Mouse (Mus musculus) midbrain, embryonic 10.5 days (tissue): ENCODE measurements around the gene Sema4d. TPM values are rescaled to one million over a fixed set of nuclear protein-coding genes. Genes with fewer than 3 reads are reported as not detected.

Experiments used
- DNase-seq: peaks from one replicate; pipeline ENCODE4 v3.0.0-alpha.2; 2017; ENCODE audit warnings: low spot score
- H3K27ac ChIP-seq: fragments of 300-500 bp; sonication (generic); replicated peaks from 2 replicates; pipeline ENCODE4 v1.5.1; 2016; ENCODE audit warnings: mild to moderate bottlenecking
- H3K27me3 ChIP-seq: fragments of 300-500 bp; sonication (generic); 2 replicates; pipeline ENCODE4 v1.6.1; 2016; ENCODE audit warnings: low read depth, mild to moderate bottlenecking; ENCODE audit not compliant: poor library complexity, severe bottlenecking
- H3K36me3 ChIP-seq: fragments of 300-500 bp; sonication (generic); 2 replicates; pipeline ENCODE4 v1.6.1; 2016; ENCODE audit warnings: mild to moderate bottlenecking, moderate library complexity
- H3K4me1 ChIP-seq: fragments of 300-500 bp; sonication (generic); 2 replicates; pipeline ENCODE4 v1.6.1; 2016
- H3K4me3 ChIP-seq: fragments of 300-500 bp; sonication (generic); 2 replicates; pipeline ENCODE4 v1.5.1; 2016; ENCODE audit warnings: mild to moderate bottlenecking, moderate library complexity
- H3K9me3 ChIP-seq: fragments of 300-500 bp; sonication (generic); replicated peaks from 2 replicates; pipeline ENCODE4 v1.6.1; 2016; ENCODE audit warnings: mild to moderate bottlenecking
- WGBS: fragments of 180-500 bp; shearing (Covaris S2); methylation state at CpG from one replicate; pipeline ENCODE4 v1.1.7; 2016; 5-methylcytosine and 5-hydroxymethylcytosine counted together
- polyA plus RNA-seq: library from polyadenylated mRNA; unstranded; fragments of >200 nt; fragmentation: Nextera tagmentation; extraction: Ambion mirVana; gene quantifications from 2 replicates; pipeline ENCODE4 v1.2.1, GENCODE M21; 2016

The Sema4d gene
- polyA plus RNA-seq, 1 experiment from 2014 or later = 5.6 TPM

- no peaks in the 10 kb centered on the region for H3K36me3 ChIP-seq
- WGBS = 43% methylated on average over 5 of the region's 5 CpGs
- H3K27me3 ChIP-seq = no peaks in the 10 kb centered on the region
- H3K9me3 ChIP-seq = no peaks in the 10 kb centered on the region
- peak overlapping the region; percentile 73 for H3K27ac ChIP-seq
- no peak overlapping the region for H3K4me3 ChIP-seq
- H3K4me1 ChIP-seq = peaks cover 53% of the 10 kb centered on the region
- DNase-seq = no peak
These were observed 39.6 kb downstream of the Sema4d start for GRCm38 (mm10) chr13:51753802-51754444.

- Histone ChIP-seq H3K27me3 (no peaks in the 10 kb centered on the region), H3K9me3 (no peaks in the 10 kb centered on the region), H3K4me1 (peaks cover 58% of the 10 kb centered on the region), H3K36me3 (no peaks in the 10 kb centered on the region), H3K27ac (peak overlapping the region; percentile 73), H3K4me3 (no peak overlapping the region)
- peak; percentile 29 for DNase-seq
- WGBS = 30% methylated on average over 6 of the region's 6 CpGs
These were observed 40.4 kb downstream of the Sema4d start for GRCm38 (mm10) chr13:51753168-51753465.

GRCm38 (mm10) chr13:51752346-51753167 lies 41.0 kb downstream of the Sema4d start:
- H3K4me1 ChIP-seq = peaks cover 61% of the 10 kb centered on the region
- WGBS = 66% methylated on average over 15 of the region's 15 CpGs
- peak overlapping the region; percentile 73 for H3K27ac ChIP-seq

DNA sequence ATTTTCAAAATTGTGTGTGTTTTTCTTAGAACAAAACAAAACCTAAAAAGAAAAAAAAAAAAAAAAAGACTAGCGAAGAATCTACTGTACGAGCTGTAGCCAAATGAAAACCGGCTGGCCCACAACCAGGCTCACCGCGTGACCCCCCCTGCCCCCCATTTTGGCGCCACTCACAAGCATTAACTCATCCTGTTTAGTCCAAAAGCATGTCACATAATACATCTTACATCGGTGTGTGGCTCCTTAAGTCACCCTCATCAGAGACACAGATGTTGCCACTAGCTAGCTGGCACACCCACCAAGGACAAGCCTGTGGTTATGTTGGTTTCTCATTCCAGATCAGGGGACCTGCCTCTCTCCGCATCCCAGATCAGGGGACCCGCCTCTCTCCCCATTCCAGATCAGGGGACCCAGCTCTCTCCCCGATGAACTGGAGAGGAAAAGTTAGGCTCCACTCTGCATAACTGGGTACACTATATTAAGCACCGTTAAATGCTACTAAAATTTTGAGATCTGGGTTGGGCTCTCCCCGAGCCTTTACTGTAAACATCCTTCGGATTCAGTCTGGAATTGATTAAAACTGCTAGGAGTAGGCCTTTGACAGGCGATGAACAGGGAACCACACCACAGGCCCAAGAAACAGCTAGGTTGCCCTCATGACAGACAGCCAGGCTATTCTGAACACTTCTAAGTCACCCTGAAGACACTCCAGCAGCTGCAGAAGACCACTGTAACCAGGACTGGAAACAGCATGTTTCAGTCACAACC lies 43.8 kb downstream of the Sema4d start:
- 86% methylated on average over 14 of the region's 14 CpGs for WGBS
- H3K4me1 ChIP-seq = peaks cover 38% of the 10 kb centered on the region
- H3K27ac ChIP-seq = no peak overlapping the region
- no peaks in the 10 kb centered on the region for H3K9me3 ChIP-seq
- H3K4me3 ChIP-seq = no peak overlapping the region
- H3K27me3 ChIP-seq = no peaks in the 10 kb centered on the region
- no peaks in the 10 kb centered on the region for H3K36me3 ChIP-seq
- no peak for DNase-seq

More at GRCm38 (mm10) chr13:51752346-51753167, 41.0 kb downstream of the Sema4d start:
- no peak for DNase-seq
- H3K36me3 ChIP-seq = no peaks in the 10 kb centered on the region
- H3K4me3 ChIP-seq = no peak overlapping the region
- H3K27me3 ChIP-seq = no peaks in the 10 kb centered on the region
- no peaks in the 10 kb centered on the region for H3K9me3 ChIP-seq

DNA sequence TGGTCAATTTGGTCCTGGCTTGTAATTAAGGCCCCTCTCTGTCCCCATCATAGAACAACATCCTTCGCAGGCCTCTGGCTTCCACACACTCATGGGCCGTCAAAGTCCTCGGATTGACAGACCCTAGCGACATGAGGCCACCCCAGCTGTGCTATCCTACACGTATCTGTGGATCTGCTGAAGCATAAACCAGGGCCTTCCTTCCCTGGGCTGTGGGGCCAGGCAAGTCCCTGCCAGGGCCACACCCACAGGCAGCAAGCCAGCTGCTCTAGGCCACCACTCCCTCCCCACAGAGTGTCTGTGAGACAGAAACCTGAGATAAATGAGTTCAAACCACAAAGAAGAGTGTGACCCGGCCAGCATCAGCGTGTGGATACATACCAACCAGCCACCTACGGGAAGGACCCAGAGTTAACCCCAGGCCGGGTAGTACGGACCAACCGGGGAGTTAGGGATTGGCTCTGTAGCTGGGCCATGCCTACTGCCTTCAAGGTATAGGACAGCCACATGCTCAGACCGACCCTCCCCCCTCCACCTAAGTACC lies 45.5 kb downstream of the Sema4d start:
- H3K36me3 ChIP-seq = no peaks in the 10 kb centered on the region
- WGBS = 74% methylated on average over 12 of the region's 12 CpGs
- peak overlapping the region; percentile 57 for H3K27ac ChIP-seq
- no peak overlapping the region for H3K4me3 ChIP-seq
- no peaks in the 10 kb centered on the region for H3K9me3 ChIP-seq
- peaks cover 22% of the 10 kb centered on the region for H3K4me1 ChIP-seq
- no peak for DNase-seq
- no peaks in the 10 kb centered on the region for H3K27me3 ChIP-seq

GRCm38 (mm10) chr13:51747069-51747468 lies 46.5 kb downstream of the Sema4d start:
- no peak overlapping the region for H3K4me3 ChIP-seq
- H3K9me3 ChIP-seq = no peaks in the 10 kb centered on the region
- H3K27ac ChIP-seq = no peak overlapping the region
- peaks cover 12% of the 10 kb centered on the region for H3K4me1 ChIP-seq
- no peaks in the 10 kb centered on the region for H3K36me3 ChIP-seq
- DNase-seq = no peak
- WGBS = 85% methylated on average over 7 of the region's 7 CpGs
- H3K27me3 ChIP-seq = no peaks in the 10 kb centered on the region

DNA sequence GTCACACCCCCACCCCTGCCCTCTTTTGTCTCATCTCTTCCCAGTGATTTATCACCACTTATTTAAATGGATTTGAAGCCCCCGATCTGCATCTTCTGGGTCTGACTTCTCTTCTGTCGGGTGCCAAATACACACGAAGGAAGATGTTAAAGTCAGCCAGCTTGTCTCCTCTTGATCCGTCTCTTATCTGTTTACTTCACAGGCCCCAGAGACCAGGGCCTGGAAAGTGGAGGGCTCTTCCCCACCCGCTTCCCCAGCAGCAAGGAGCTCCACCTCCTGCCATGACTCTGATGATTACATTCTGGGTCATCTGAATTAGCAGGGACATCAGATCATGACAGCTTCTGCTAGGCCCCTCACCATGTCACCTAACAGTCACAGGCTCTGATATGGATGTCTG lies 47.7 kb downstream of the Sema4d start:
- DNase-seq = no peak
- no peak overlapping the region for H3K27ac ChIP-seq
- H3K9me3 ChIP-seq = no peaks in the 10 kb centered on the region
- H3K4me1 ChIP-seq = peaks cover 12% of the 10 kb centered on the region; the same call in 1 of the 2 replicates
- H3K4me3 ChIP-seq = no peak overlapping the region
- H3K36me3 ChIP-seq = no peaks in the 10 kb centered on the region
- no peaks in the 10 kb centered on the region for H3K27me3 ChIP-seq
- 80% methylated on average over 5 of the region's 5 CpGs for WGBS

DNA sequence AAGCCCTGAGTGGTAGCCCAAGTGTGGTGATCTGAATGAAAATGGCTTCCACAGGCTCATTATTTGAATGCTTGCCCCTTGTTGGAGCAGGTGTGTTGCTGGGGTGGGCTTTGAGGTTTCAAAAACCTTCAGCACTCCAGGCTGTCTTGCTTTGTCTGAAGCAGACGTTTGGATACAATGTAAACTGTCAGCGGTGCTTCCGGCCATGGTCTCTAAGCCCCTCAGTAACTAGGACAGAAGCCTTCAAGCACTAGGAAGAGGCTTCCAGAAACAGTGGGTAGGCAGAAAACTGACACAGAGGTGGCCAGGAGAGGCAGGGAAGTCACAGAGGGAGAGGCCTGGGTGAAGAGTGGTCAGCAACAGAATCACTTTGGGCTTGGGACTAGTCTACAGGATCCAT lies 49.7 kb downstream of the Sema4d start:
- Histone ChIP-seq H3K36me3 (no peaks in the 10 kb centered on the region), H3K9me3 (no peaks in the 10 kb centered on the region), H3K27ac (no peak overlapping the region), H3K27me3 (no peaks in the 10 kb centered on the region), H3K4me1 (peaks cover 19% of the 10 kb centered on the region), H3K4me3 (no peak overlapping the region)
- 79% methylated on average over 3 of the region's 3 CpGs for WGBS
- DNase-seq = no peak

GRCm38 (mm10) chr13:51742551-51743052 lies 50.9 kb downstream of the Sema4d start:
- H3K27me3 ChIP-seq = no peaks in the 10 kb centered on the region
- H3K27ac ChIP-seq = no peak overlapping the region
- no peaks in the 10 kb centered on the region for H3K36me3 ChIP-seq
- no peaks in the 10 kb centered on the region for H3K9me3 ChIP-seq
- H3K4me3 ChIP-seq = no peak overlapping the region
- peaks cover 17% of the 10 kb centered on the region for H3K4me1 ChIP-seq
- DNase-seq = no peak
- WGBS = 82% methylated on average over 10 of the region's 10 CpGs

GRCm38 (mm10) chr13:51740776-51741175 lies 52.8 kb downstream of the Sema4d start:
- H3K9me3 ChIP-seq = no peaks in the 10 kb centered on the region
- H3K27me3 ChIP-seq = no peaks in the 10 kb centered on the region
- DNase-seq = no peak
- H3K27ac ChIP-seq = no peak overlapping the region
- H3K4me3 ChIP-seq = no peak overlapping the region
- no peaks in the 10 kb centered on the region for H3K36me3 ChIP-seq
- WGBS = 88% methylated on average over 5 of the region's 5 CpGs
- peaks cover 25% of the 10 kb centered on the region for H3K4me1 ChIP-seq

DNA sequence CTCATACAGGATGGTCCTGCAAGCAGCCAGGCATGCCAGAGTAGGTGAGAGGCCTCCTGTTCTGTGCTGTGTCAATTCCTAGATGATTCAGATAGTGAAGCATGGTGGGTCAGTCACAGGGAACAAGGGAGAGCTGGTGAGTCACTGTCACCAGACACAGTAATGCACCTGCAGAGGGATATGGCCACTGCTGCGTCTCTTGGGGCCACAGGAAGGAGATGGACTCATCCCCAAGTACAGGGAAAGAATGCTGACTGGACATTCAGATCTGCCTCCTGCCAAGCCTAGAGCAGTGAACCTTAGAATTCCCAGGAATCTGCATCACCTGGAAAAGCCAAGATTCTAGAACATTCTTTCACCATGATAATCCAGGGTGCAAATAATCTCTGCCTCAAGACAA lies 53.8 kb downstream of the Sema4d start:
- no peaks in the 10 kb centered on the region for H3K9me3 ChIP-seq
- H3K4me1 ChIP-seq = peaks cover 25% of the 10 kb centered on the region
- 84% methylated on average over 1 of the region's 1 CpGs for WGBS
- no peak for DNase-seq
- no peaks in the 10 kb centered on the region for H3K27me3 ChIP-seq
- H3K27ac ChIP-seq = no peak overlapping the region
- no peak overlapping the region for H3K4me3 ChIP-seq
- no peaks in the 10 kb centered on the region for H3K36me3 ChIP-seq

GRCm38 (mm10) chr13:51738531-51739117 lies 54.9 kb downstream of the Sema4d start:
- Histone ChIP-seq H3K4me3 (no peak overlapping the region), H3K9me3 (no peaks in the 10 kb centered on the region), H3K27me3 (no peaks in the 10 kb centered on the region), H3K27ac (no peak overlapping the region), H3K4me1 (peaks cover 25% of the 10 kb centered on the region), H3K36me3 (no peaks in the 10 kb centered on the region)
- DNase-seq = no peak
- WGBS = 93% methylated on average over 11 of the region's 11 CpGs
